Mouse (Mus musculus): ENCODE data around the gene Ippk.

- no peak for TF ChIP-seq CTCF (IDR thresholded peaks at IDR 0.05; ENCODE audit: low read depth)
- TF ChIP-seq EP300 (IDR thresholded peaks at IDR 0.05; ENCODE audit: low read depth): no peak
These were observed 14.7 kb downstream of the Ippk start for GRCm38 (mm10) chr13:49435745-49436144.
